Mouse (Mus musculus) embryo, embryonic 11 days (tissue): ENCODE measurements around the gene Ankrd52.
A peak's percentile ranks its signal among the peaks of the same experiment; 100 is the strongest.

Experiments used
- DNase-seq: peaks from one replicate; pipeline ENCODE4 v3.0.0-alpha.2; 2015

Ankrd52 gene

DNA sequence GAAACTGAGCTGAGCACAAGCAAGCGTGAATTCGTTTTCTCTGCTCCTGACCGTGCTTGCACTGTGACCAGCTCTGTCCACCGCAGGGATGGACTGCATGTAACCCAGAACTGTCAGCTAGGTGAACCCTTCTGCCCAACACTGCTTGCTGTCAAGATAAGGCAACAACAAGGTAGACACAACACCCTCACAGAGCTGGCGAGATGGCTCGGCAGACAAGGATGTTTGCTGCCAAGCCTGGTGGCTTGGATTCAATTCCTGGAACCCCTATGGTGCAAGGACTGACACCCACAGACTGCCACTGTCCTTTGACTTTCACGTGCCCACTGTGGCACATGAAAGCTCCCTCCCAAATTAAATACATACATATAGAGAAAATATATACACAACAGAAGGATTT is 27.0 kb downstream of the Ankrd52 start:
- no peak for DNase-seq

DNA sequence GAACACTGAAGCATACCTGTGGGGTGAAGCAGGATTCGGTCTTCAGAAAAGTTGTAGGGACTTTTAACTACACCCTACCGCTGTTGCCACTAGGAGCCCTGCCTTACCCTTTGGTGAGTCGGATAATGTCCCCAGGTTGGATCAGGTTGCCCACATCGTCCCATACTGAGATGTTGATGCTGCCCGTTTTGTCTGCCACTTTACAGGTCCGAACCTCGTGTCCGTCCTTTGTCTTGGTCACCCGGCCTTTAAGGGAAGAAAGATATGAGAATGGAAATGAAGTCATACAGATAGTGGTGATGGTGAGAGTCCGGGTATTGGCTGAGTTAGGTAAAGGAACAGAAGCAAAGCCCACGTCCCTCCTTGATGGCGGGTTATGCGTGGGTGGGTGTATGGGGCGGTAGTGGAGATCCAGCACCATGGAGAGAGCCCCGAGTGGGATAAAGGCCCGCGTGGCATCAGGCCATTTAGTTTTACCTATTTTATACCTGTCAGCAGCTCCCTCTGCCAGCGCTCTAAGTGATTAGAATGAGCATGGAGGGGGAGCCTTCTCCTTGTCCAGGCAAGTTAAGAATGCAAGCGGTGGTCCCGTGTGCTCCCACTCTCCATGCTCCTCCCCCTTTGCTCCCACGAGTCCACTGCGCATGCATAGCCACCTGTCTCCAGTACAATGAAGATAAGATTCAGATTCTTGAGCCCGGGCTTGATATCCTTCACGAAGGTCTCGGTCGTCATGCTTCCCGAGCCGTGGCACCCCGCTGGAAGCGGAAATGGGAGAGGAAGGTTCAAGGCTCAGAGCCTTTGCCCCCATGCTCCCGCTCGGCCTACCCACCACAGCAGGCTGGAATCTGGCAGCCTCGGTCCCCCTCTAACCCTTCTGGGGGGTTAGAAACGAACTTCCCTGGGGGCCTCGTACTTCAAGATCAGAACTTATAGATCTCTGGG is 31.9 kb downstream of the Ankrd52 start:
- DNase-seq, result peak; percentile 67

DNA sequence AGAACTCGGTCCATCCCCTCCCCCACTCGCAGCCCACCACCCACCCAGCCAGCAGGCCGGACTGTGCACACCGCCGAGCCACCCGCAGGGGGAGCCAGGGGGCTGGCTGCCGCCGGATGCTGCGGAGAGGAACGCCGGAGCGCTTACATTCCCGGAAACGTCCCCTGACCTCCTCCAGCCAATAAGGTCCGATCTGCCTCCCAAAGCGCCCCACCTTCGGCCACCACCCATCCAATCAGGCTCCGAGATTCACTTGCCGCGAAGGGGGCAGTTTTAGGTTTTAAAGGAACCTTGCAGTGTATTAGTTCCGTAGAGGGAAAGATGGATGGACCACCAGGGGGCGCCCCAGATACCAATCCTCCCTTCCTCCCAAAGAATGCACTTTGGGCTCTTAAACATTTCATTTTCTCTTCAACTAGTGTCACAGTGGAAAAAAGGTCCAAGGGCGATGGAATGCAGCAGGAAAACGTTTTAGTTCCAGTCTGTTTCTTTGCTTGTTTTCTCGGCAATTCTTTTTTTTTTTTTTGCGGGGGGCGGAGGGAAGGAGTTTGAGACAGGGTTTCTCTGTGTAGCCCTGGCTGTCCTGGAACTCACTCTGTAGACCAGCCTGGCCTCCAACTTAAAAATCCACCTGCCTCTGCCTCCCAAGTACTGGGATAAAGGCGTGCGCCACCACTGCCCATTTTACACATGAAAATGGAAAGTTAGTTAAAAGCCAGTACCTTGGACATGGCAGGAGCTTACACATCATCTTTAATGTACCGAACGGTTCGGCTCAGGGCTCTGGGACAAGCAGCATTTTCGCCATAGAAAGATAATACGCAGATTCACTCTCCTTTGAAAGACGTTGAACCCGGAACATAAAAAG is 33.0 kb downstream of the Ankrd52 start:
- DNase-seq, result peak; percentile 98

DNA sequence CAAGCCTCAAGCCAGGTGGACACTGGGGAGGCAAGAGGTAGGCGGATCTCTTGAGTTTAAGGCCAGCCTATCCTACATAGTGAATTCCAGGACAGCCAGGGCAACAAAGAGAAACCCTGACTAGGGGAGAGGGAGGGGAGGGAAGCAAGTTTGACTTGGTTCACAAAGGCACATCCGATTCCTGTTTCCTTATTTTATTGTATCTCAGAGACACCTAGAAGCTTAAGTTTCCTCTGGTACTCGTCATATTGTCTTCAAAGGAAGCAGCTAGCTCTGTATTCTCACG is 33.6 kb downstream of the Ankrd52 start:
- no peak for DNase-seq

DNA sequence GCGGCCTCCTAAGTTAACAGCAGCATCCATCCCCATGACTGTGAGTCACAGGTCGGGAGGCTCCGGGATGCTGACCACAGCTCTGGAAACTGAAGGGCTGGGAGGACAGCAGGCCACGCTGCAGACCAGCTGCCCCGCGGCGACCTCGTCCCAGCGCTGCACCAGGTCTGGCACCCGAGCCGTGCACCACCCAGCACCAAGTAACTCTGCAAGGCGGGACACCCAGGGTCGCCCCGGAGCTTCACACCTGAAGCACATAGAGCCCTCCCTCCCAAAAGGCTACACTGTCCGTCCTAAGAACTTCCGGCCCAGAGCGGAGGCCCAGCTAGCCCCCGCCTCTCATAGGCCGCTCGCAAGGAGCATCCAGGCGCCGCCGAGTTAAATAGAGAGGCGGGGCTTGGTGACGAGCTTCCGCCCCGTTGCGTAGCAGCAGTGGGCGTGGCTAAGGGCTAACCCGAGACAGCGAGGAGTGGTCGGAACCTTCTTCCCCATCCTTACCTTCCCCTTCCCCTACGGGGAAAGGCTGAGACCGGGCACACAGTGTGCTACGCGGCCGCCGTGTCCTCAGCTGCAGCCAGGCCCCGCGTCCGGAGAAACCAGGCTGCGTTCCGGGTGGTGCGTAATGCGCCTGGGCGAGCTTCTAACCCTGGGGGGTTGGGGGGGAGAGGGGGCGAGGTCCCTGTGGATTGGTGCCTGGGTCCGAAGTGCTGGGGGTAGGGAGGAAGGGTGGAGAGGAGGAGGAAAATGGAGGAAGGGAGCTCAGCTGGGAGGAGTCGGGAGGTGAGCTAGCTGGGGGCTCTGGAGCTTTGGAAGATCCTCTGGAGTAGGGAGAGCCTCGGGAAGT is 34.5 kb downstream of the Ankrd52 start, which contains the start of the genes Nabp2 and Rnf41:
TSS of gene Nabp2 (minus strand) at position 282 of the 844 bp plus-strand sequence.
TSS of gene Rnf41 (plus strand) at position 447 of the 844 bp plus-strand sequence.
- peak; percentile 100 for DNase-seq

DNA sequence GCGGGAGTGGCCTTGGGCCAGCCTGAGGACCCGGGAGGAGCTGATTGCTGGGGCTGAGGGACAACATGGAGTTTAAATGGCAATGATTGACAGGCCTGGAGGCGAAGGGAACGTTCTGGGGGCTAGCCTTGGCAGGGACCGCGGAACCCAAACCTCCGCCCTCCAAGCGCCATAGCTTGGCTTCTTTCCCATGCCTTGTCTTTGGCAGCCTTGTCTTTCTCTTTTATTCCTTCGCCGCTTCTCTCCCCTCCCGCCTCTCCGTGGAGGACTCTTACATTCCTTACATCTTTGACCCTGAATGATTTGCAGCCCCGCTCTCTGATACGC is 35.1 kb downstream of the Ankrd52 start:
- DNase-seq, result peak; percentile 39

DNA sequence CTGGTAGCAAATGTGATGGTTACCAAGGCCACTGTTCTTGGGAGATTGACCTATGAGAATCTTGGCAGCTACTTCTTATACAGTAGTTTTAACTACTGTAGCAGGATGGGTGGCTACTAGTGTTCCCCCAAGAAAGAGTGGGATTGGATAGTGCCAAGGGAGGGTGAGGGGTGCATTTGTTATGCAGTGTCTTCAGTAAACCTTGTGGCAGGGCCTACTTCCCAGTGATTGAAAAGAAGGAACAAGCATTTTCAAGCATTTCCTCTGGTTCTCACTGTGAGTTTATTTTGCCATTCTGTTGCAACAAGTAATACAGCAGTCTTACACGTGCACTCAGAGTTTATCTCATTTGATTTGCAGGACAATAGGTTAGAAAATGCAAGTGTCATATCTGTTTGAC is 35.6 kb downstream of the Ankrd52 start:
- no peak for DNase-seq

DNA sequence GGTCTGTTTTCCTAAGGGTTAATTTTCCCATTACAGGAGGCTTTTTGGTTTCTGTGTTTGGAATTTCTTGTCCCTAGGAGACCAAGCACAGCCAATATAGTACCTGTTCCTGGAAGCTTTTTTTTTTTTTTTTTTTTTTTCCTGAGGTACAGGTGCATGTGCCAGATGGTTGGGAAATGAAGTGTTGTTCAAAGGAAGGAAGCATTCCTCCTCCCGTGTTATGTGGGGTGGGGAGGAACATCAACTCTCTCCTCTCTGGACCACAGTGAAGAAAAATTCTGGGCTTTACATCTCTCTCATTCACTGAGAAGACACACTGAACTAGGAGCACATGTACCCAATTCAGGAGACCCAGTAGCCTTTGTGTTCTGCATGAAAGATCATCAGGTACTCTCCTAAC is 36.2 kb downstream of the Ankrd52 start:
- DNase-seq, result no peak

DNA sequence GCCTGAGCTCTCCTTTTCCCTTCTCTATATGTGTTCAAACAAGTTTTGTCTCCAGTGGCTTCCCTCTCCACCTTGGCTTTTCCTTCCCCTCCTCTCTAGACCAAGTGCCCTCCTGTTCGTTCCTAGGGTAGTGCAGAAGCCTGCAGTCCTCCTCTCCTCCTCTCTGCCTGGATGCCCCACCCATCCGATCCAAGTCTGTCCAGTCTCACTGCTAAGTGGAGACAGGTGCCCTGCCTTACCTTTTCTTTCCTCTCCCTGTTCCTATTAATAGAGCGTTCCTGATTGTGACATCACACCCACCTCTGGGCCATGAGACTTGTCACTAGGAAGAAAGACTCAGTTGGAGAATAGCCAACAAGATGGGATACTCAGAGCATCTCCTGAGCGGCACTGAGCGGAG is 37.9 kb downstream of the Ankrd52 start:
- DNase-seq, result no peak

DNA sequence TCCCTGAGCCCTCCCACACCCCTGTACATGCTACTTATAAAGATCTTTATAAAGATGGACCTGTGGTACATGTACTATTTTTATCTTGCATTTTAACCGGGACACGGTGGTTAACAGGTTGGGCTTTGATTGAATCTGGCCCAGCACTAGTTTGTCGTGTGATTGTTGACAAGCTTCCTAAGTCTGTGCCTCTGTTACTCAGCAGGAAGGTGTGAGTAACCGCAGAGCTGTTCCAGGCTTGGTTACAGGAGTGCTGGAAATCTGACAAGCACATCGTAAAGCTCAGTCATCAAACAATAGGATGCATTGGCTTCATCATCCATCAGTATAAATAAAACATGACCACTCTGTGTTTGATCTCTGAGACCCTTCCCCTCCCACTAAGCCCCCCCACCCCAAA is 45.5 kb downstream of the Ankrd52 start:
- DNase-seq, result no peak

DNA sequence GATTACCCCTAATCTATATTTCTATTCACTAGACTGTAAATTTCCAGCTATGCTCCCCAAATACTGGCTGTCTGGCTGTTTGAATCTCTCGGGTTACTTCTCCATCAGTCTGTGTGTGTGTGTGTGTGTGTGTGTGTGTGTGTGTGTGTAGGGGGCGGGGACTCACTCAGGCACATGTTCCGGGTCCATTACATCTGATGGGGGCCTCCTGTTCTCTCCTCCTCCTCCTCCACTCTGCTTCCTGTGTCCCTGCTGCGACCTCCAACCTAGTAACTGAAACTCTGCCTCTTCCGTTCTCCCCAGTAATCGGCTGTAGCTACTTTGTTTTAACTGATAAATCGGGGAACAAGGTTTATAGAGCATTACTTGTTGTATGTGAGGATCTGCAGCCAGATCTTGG is 47.7 kb downstream of the Ankrd52 start:
- no peak for DNase-seq

DNA sequence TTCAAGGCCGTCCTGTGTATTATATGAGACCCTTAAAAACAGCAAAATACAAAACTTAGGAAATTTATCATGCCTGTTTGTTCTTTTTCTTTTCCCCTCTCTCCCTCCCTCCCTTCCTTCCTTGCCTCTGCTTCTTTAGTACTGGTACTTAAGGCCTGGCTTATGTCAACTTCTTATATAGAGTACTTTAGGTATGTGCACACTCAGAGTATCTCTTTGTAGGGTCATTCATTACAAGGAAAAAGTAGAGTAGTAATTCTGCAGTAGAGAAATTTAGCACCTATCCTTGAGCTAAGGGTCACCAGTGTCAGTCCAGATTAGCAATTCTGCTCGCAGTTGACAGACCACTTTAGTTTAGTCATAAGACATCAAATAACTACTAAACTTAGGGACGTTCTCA is 48.3 kb downstream of the Ankrd52 start:
- DNase-seq, result no peak

DNA sequence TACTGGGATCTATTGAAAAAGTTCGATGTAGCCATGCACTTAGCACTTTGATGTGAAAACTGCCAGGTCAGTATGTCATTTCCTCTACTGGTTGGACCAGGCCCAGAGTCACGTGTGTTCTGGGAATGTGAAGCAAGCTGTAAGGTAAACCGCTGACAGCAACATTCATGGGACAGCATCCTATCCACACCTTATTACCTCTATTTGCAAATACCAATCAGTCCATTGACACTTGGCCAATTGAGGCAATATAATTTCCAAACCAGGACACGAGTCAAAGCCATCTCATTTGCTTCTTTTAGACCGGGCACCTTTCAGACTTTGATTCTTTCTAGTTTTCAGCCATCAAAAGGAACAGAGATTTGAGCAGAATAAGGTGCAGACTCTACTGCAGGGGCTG is 52.1 kb downstream of the Ankrd52 start:
- DNase-seq, result no peak

DNA sequence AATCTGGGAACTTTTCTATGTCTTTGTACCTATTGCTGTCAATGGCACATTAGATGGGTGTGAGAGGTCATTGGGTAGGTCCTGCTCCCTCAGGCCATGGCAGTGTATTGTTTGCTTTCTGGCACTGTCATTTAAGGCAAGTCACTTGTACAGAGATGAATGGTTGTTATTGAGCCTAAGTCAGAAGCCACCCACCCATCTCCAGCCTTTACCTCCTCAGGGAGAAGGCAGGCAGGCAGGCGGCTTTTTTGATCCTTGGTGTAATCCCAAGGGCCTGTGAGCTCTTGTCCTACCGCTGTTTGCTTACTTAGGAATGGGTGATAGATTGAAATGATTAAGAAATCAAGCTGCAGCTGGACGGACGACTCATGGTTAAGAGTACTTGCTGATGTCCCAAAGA is 52.5 kb downstream of the Ankrd52 start:
- DNase-seq, result no peak

DNA sequence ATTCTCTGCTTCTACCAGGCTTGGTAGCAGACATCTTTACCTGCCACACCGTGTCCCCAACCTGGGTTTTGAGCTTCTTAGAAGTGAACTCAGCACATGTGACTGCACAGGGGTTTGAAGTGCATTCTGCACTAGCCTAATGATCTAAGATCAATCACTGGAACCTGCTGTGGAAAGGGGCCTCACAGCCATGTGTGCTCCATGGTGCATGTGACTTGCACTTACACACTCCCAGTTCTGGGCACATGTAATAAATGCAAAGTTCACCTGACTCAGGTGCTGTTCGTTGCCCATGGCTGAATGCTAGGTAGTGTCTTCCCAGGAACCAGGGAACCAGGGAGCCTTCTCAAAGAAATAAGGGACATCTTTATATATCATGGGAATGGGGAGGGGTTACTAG is 56.5 kb downstream of the Ankrd52 start:
- no peak for DNase-seq

DNA sequence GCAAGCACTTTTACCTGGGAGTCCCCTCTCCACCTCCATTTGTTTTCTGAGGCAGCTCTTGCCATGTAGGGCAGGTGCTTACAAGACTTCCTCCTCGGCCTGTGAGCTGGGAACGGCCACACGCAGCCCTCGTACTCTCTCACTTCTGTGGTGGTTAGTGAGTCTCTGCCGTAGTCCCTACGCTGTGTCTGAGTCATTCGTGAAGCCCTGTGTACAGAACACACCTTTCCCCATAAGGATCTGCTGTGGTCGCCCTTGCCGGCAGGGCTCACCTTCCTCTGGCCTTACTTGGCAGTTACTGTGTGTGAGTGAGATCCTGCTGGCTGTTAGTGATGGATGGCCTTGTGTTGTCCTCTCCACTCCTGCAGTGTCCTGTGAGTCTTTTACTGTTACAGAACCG is 57.8 kb downstream of the Ankrd52 start:
- no peak for DNase-seq

DNA sequence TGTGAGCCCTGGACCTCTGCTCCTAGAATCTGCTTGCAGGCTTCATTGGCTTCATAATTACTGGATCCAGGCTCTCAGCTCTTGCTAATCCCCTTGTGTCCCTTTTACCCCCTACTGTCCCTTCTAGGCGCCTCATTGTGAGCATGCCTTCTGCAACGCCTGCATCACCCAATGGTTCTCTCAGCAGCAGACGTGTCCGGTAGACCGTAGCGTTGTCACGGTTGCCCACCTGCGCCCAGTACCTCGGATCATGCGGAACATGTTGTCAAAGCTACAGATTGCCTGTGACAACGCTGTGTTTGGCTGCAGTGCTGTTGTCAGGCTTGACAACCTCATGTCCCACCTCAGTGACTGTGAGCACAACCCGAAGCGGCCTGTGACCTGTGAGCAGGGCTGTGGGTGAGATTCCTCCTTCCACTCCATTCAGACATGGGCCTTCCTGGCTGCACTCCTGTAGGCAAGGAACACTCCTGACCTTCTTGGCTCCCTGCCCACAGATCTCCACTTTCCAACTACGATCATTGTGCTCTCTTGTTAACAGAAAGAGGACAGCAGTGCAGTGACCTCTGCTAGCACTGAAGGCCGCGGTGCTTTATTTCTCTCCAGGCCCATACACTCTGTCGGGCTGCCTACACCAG is 58.4 kb downstream of the Ankrd52 start:
- DNase-seq, result no peak

DNA sequence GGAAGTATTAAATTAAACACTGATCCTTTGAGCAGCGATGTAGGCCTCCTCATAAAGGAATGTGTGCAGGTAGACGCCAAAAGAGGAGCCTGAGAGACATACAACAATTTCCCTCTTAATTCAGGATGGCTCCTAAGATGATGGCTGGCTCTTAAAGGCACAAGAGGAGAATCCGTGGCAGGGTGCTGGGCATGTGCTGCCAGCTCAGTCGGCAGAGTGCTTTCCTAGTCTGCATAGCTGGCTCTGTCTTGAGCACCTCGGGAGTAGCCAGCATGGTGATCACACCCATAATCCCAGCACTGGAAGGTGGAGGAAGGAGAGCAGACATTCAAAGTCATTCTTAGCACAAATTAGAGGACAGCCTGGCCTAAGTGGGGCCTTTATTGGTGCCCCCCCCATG is 59.0 kb downstream of the Ankrd52 start:
- DNase-seq, result no peak

DNA sequence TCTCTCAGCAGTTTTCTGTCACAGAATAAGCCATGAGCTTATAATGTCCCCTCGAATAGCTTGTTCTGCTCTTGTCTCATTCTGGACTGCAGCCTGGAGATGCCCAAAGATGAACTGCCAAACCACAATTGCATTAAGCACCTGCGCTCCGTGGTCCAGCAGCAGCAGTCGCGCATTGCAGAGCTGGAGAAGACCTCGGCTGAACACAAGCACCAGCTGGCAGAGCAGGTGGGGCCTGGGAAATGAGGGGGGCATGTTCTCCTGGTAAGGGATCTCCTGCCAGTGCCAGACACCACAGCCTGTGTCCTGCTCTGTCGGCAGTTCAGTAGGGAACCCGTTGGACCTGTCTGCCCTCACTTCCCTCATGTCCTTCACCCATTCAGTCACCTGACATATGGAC is 59.5 kb downstream of the Ankrd52 start:
- no peak for DNase-seq

DNA sequence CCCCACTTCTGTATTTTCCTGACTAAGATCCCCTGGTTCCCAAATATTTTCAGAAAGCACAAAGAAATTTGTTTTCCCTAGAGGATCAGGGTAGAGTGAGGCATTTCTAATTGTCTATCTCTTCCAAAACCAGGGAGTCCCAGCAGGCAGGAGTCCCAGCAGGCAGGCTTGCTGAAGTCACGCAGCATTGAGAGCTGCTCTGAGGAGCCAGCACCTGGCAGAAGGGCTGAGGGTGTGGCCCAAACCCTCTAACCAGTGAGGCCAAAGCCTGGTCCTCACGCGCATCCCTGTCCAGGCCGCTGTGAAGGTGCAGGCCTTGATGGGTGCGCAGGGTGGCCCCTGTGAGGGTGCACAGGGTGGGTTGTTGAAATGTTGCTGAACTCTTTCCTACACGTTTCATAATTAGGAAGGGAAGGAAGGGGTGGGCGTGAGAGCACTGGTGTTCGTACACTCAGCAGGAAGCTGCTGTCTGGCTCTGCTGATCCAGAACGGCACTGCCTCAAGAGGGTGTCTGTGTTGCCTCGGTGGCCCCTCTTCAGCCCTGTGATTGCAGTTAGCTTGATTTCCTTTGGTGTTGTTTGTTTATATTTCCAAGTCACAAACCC is 61.9 kb downstream of the Ankrd52 start:
- no peak for DNase-seq

DNA sequence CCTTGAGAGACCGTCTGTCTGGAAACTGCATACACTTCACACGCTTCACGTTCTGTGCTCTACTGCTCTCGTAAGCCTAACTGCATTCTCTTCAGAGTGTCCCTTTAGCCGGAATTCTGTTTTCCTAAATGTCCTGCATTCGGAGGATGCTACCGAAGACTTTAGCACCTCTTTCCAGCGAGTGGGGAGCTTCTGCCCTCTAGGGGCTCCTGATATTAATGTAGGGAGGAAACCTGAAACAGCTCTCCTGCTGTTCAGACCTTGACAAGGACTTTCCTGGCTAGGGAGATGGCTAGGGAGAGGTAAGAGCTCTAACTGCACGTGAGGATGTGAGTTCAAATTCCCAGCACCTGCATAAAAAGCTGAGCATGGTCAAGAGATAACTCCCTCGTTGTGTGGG is 63.5 kb downstream of the Ankrd52 start:
- peak; percentile 35 for DNase-seq
